Mouse (Mus musculus) myocyte (in vitro differentiated cells): ENCODE measurements around the gene Sgpp2. TPM values are rescaled to one million over a fixed set of nuclear protein-coding genes. Genes with fewer than 3 reads are reported as not detected.

Experiments used
- H3K27me3 ChIP-seq: one replicate; pipeline ENCODE4 v1.6.1; 2011; ENCODE audit not compliant: control insufficient read depth, insufficient read depth, insufficient read length
- H3K36me3 ChIP-seq: one replicate; pipeline ENCODE4 v1.6.1; 2011; ENCODE audit not compliant: control insufficient read depth, insufficient read depth
- H3K4me2 ChIP-seq: one replicate; pipeline ENCODE4 v1.6.1; 2011; ENCODE audit warnings: low read depth, control low read depth
- H3K4me3 ChIP-seq: one replicate; pipeline ENCODE4 v1.5.1; 2011; ENCODE audit warnings: mild to moderate bottlenecking, control low read depth, moderate library complexity
- H3K79me2 ChIP-seq: one replicate; pipeline ENCODE4 v1.6.1; 2011; ENCODE audit not compliant: control insufficient read depth, insufficient read depth
- H3ac ChIP-seq: one replicate; pipeline ENCODE4 v1.6.1; 2011; ENCODE audit not compliant: control insufficient read depth, insufficient read length
- CEBPB ChIP-seq: IDR thresholded peaks from 2 replicates; pipeline ENCODE4 v1.6.1; 2011; ENCODE audit warnings: mild to moderate bottlenecking, moderate library complexity; ENCODE audit not compliant: poor library complexity, insufficient read depth, severe bottlenecking
- E2F4 ChIP-seq: IDR thresholded peaks from one replicate; pipeline ENCODE4 v1.6.1; 2011; ENCODE audit warnings: mild to moderate bottlenecking, control low read depth, moderate library complexity; ENCODE audit not compliant: insufficient read depth
- MAX ChIP-seq: IDR thresholded peaks from one replicate; pipeline ENCODE4 v1.6.1; 2011; ENCODE audit warnings: low read depth, mild to moderate bottlenecking, control low read depth
- MYOD1 ChIP-seq, 3 experiments: IDR thresholded peaks; one replicate each; pipeline ENCODE4 v1.6.1; 2011; ENCODE audit warnings: control low read depth in 2 of 3, low read depth in 2 of 3, mild to moderate bottlenecking in 2 of 3, moderate library complexity in 1 of 3; ENCODE audit not compliant: insufficient read length in 2 of 3, control insufficient read depth in 1 of 3
- MYOG ChIP-seq, 3 experiments: IDR thresholded peaks; one replicate each; pipeline ENCODE4 v1.6.1; 2011; ENCODE audit warnings: control low read depth in 2 of 3, low read depth in 2 of 3, mild to moderate bottlenecking in 2 of 3; ENCODE audit not compliant: insufficient read length in 2 of 3, control insufficient read depth in 1 of 3, insufficient read depth in 1 of 3
- POLR2A ChIP-seq: IDR thresholded peaks from one replicate; pipeline ENCODE4 v1.6.1; 2011; ENCODE audit warnings: low read depth, mild to moderate bottlenecking, control low read depth, moderate library complexity; ENCODE audit not compliant: insufficient read length
- POLR2AphosphoS2 ChIP-seq: IDR thresholded peaks from one replicate; pipeline ENCODE4 v1.6.1; 2011; ENCODE audit warnings: low read depth, control low read depth; ENCODE audit not compliant: insufficient read length
- REST ChIP-seq: IDR thresholded peaks from one replicate; pipeline ENCODE4 v1.6.1; 2011; ENCODE audit warnings: mild to moderate bottlenecking, control low read depth, moderate library complexity; ENCODE audit not compliant: insufficient read depth, insufficient read length
- SRF ChIP-seq: IDR thresholded peaks from one replicate; pipeline ENCODE4 v1.6.1; 2011; ENCODE audit warnings: low read depth; ENCODE audit not compliant: control insufficient read depth, insufficient read length
- TCF12 ChIP-seq: IDR thresholded peaks from one replicate; pipeline ENCODE4 v1.6.1; 2011; ENCODE audit warnings: mild to moderate bottlenecking, control low read depth; ENCODE audit not compliant: poor library complexity, insufficient read depth, severe bottlenecking
- TCF3 ChIP-seq: IDR thresholded peaks from one replicate; pipeline ENCODE4 v1.6.1; 2011; ENCODE audit warnings: low read depth, control low read depth; ENCODE audit not compliant: insufficient read length
- USF1 ChIP-seq: IDR thresholded peaks from one replicate; pipeline ENCODE4 v1.6.1; 2011; ENCODE audit warnings: low read depth, mild to moderate bottlenecking, control low read depth, moderate library complexity
- polyA plus RNA-seq: library from polyadenylated mRNA; unstranded; fragments of >200 nt; fragmentation: generic; extraction: Trizol; gene quantifications from one replicate; pipeline ENCODE4 v1.2.1, GENCODE M21; 2012; ENCODE audit warnings: missing spikeins

Sgpp2 gene
- polyA plus RNA-seq, 1 experiment, result 0.10 TPM

DNA sequence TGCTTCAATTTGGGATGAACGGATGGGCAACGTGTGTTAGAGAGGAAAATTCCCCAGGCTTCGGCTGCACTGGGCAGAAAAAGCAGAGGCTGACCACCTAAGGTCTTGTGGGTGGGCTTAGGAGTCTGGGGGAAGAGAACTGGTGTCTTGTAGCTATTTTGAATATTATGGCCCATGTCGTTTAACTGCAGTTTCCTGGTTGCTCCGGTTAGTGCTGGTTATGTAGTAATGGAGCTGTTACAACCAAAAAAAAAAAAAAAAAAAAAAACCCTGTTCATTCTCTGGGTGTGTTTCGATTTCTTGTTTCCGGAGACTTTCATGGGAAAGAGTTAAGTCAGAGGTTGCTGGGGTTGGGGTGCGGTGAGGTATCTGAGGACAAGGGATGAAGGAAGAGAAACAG lies 12.7 kb downstream of the Sgpp2 start:
- Histone ChIP-seq H3K79me2 (no peaks in the 10 kb centered on the region), H3K4me3 (no peak overlapping the region), H3K36me3 (no peaks in the 10 kb centered on the region), H3K4me2 (no peak overlapping the region), H3ac (no peak overlapping the region), H3K27me3 (no peaks in the 10 kb centered on the region)
- no peak for TF ChIP-seq POLR2AphosphoS2
- TF ChIP-seq POLR2A, result no peak
- TF ChIP-seq REST, result no peak
- TF ChIP-seq TCF12, result no peak

DNA sequence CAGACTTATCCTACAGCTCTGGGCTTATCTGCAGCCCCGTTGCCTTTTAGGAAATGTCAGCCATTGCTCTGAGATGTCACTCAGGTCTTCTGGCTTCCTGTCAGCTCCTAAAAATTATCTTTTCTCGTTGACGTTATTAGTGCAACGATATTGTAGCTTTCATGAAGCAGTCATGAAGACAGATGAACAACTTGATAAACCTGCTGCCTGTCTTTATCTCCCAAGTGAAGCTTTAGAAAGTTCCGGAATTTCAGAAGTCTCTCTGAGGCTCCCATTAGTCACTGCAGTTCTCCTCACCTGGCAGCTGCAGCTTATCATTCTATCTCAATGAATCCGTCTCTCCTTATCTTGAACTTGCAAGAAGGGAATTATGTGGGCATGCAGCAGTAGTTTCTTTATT lies 13.9 kb downstream of the Sgpp2 start:
- Histone ChIP-seq H3K4me2 (no peak overlapping the region), H3K27me3 (no peaks in the 10 kb centered on the region), H3K4me3 (no peak overlapping the region), H3ac (no peak overlapping the region), H3K79me2 (no peaks in the 10 kb centered on the region), H3K36me3 (no peaks in the 10 kb centered on the region)
- TF ChIP-seq POLR2AphosphoS2 (no peak), CEBPB (no peak), MYOD1 (IDR thresholded peaks at IDR 0.05; ENCODE audit: control insufficient read depth in 1 of 3, insufficient read length in 2 of 3, low read depth in 2 of 3) (no peak), E2F4 (no peak), TCF3 (no peak), TCF12 (no peak), MYOG (IDR thresholded peaks at IDR 0.05; ENCODE audit: control insufficient read depth in 1 of 3, insufficient read depth in 1 of 3, insufficient read length in 2 of 3, low read depth in 2 of 3) (no peak)

DNA sequence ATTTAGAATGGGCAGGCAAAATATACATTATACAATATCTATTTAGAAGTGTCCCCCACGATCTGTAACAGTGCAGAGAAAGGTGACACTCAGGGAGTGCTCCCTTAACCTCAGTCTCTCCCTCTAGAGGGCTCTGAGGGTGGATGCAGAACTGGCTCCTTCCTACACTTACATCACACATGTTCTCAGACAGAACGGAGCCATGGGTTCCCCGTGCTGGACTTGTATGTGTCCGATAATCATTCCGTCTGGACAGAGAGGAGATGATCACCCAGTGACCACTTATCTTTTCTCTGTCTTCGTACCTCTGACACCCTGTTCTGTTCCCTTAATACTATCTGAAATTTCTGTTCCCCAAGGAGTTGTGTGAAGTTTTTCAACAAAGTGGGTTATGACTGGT lies 15.7 kb downstream of the Sgpp2 start:
- no peak overlapping the region for H3K4me2 ChIP-seq
- H3K27me3 ChIP-seq, result no peaks in the 10 kb centered on the region
- H3K36me3 ChIP-seq, result no peaks in the 10 kb centered on the region
- no peak overlapping the region for H3K4me3 ChIP-seq
- H3K79me2 ChIP-seq, result no peaks in the 10 kb centered on the region
- H3ac ChIP-seq, result no peak overlapping the region
- TF ChIP-seq POLR2A, result no peak
- no peak for TF ChIP-seq USF1

GRCm38 (mm10) chr1:78328646-78329045 lies 18.5 kb downstream of the Sgpp2 start:
- no peaks in the 10 kb centered on the region for H3K79me2 ChIP-seq
- H3K27me3 ChIP-seq, result no peaks in the 10 kb centered on the region
- H3K4me3 ChIP-seq, result no peak overlapping the region
- H3K36me3 ChIP-seq, result no peaks in the 10 kb centered on the region
- no peak overlapping the region for H3K4me2 ChIP-seq
- TF ChIP-seq E2F4 (no peak), SRF (no peak)
- no peak overlapping the region for H3ac ChIP-seq

- TF ChIP-seq MYOD1 (IDR thresholded peaks at IDR 0.05; ENCODE audit: control insufficient read depth in 1 of 3, insufficient read length in 2 of 3, low read depth in 2 of 3) (no peak), SRF (no peak), REST (no peak), POLR2AphosphoS2 (no peak), MYOG (IDR thresholded peaks at IDR 0.05; ENCODE audit: control insufficient read depth in 1 of 3, insufficient read depth in 1 of 3, insufficient read length in 2 of 3, low read depth in 2 of 3) (no peak), MAX (no peak), TCF3 (no peak), TCF12 (no peak), CEBPB (no peak), POLR2A (no peak), USF1 (no peak), E2F4 (no peak)
- H3K27me3 ChIP-seq, result no peaks in the 10 kb centered on the region
- no peaks in the 10 kb centered on the region for H3K79me2 ChIP-seq
- H3K4me3 ChIP-seq, result no peak overlapping the region
- H3K4me2 ChIP-seq, result no peak overlapping the region
- no peak overlapping the region for H3ac ChIP-seq
- H3K36me3 ChIP-seq, result no peaks in the 10 kb centered on the region
Observed at GRCm38 (mm10) chr1:78329861-78330260, 19.7 kb downstream of the Sgpp2 start.

DNA sequence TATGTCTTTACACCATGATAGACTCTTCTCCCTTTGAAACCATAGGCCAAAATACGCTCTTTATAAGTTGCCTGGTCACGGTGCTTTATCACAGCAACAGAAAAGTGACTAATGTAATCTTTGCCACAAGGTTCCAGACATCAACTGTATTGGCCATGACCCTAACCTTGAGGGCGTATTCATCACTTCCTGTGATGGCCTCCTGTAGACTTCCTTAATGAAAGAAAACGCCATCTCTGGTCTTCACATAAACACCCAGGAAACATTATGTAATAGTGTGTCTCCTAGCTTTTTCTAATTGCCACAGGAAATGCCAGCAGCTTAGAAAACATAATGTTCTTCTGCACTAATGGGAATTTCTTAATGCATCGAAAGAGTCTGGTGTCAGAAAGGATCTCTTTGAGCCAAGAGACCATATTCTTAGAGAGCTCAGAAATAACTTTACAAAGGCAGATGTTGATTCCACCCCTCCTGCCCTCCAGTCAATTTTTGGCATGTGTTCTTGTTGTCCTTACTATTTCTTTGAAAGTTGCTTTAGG lies 20.5 kb downstream of the Sgpp2 start:
- no peaks in the 10 kb centered on the region for H3K27me3 ChIP-seq
- no peak overlapping the region for H3K4me3 ChIP-seq
- TF ChIP-seq TCF12 (no peak), MYOG (IDR thresholded peaks at IDR 0.05; ENCODE audit: control insufficient read depth in 1 of 3, insufficient read depth in 1 of 3, insufficient read length in 2 of 3, low read depth in 2 of 3) (no peak), POLR2AphosphoS2 (no peak), USF1 (no peak), TCF3 (no peak), POLR2A (no peak), MYOD1 (IDR thresholded peaks at IDR 0.05; ENCODE audit: control insufficient read depth in 1 of 3, insufficient read length in 2 of 3, low read depth in 2 of 3) (no peak), CEBPB (no peak), SRF (no peak), E2F4 (no peak), MAX (no peak), REST (no peak)
- no peak overlapping the region for H3ac ChIP-seq
- no peaks in the 10 kb centered on the region for H3K79me2 ChIP-seq
- H3K36me3 ChIP-seq, result no peaks in the 10 kb centered on the region
- no peak overlapping the region for H3K4me2 ChIP-seq
